Comparison of ENCODE assay signal across 23 mouse cellular contexts in the genomic region with DNA sequence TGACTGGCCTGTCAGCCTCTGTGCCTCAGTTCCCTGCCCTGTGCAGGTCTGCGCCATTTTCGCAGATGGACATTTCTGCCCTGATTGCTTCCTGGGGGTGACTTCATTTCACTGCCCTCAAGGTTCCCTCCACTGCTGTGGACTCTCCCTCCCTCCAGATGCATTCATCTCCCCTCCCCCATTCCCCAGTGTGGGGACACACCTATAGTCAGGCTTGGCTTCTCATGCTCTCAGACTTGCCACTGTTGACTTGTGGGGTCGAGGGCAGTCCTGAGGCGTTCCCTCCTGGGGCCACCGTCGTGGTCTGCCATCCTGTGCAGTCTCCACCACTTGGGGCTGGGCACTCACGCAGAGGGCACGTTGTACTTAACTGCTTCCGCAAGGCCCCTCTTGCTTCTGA. TPM values are rescaled to one million over a fixed set of nuclear protein-coding genes. Genes with fewer than 3 reads are reported as not detected.
DNase-seq lines count a peak whose midpoint lies in the region; ATAC-seq and TF ChIP-seq lines count a peak whose summit lies in the region.
"Had no signal": no experiment of that assay in that cellular context is flagged by ENCODE, and none has a peak within 500 bp of the region (broad histone marks: within the 10 kb centered on the region; RNA-seq: fewer than 3 reads in every experiment).

No protein-coding gene starts in this region.

- no peaks in the 10 kb centered on the region for H3K36me3 ChIP-seq in intestine, embryonic 15.5 days
- H3K36me3 ChIP-seq: embryonic facial prominence, embryonic 10.5 days; embryonic facial prominence, embryonic 12.5 days had no signal

- ATAC-seq in intestine, embryonic 15.5 days, result no peak
- ATAC-seq: activated CD4-positive, CD25-positive, alpha-beta regulatory T cell, adult 4 months had no signal

- 0 out of 2 replicates have a peak, but pooled peaks have one; percentile 18 for TF ChIP-seq POLR2A in cerebellum, adult 2 months (IDR thresholded peaks at IDR 0.05; ENCODE audit: borderline replicate concordance, insufficient read depth, low read length)

- H3K27ac ChIP-seq in cerebellum, adult 2 months (ENCODE audit: insufficient read depth, low read length), result peak overlapping the region; percentile 87
- H3K27ac ChIP-seq in layer of hippocampus, adult 2 months, result peak overlapping the region; percentile 21
- no peak overlapping the region for H3K27ac ChIP-seq in intestine, embryonic 15.5 days
- H3K27ac ChIP-seq: embryonic facial prominence, embryonic 10.5 days; embryonic facial prominence, embryonic 12.5 days had no signal

- peak overlapping the region; percentile 13 for H3K4me3 ChIP-seq in cerebellum, adult 2 months (replicated peaks; ENCODE audit: insufficient read depth, low read depth, low read length)
- H3K4me3 ChIP-seq in layer of hippocampus, adult 2 months, result no peak overlapping the region
- no peak overlapping the region for H3K4me3 ChIP-seq in intestine, embryonic 15.5 days (replicated peaks)
- H3K4me3 ChIP-seq: embryonic facial prominence, embryonic 10.5 days; embryonic facial prominence, embryonic 12.5 days had no signal

- no peaks in the 10 kb centered on the region for H3K9me3 ChIP-seq in intestine, embryonic 15.5 days
- H3K9me3 ChIP-seq: embryonic facial prominence, embryonic 10.5 days; embryonic facial prominence, embryonic 12.5 days had no signal

- DNase-seq in cerebellum, adult 2 months, result no peak
- DNase-seq in cerebellum, postnatal 4 days (ENCODE audit: low spot score in 2 of 2), result no peak
- peak; percentile 18 to 28 for DNase-seq in cerebellum, postnatal 10 days
- no peak for DNase-seq in cerebellum, adult 9-11 months
- DNase-seq in layer of hippocampus, adult 2 months (ENCODE audit: low spot score in 2 of 2), result no peak
- no peak for DNase-seq in layer of hippocampus, postnatal 10 days (ENCODE audit: low spot score in 2 of 2)
- DNase-seq in R1 (ENCODE audit: low read depth, low spot score), result peak; percentile 17
- DNase-seq: adrenal gland, adult 8-10 months; adrenal gland, postnatal 14 days; adrenal gland, postnatal 36 days; cerebellum, adult 11 months; cerebellum, postnatal 14 days had no signal

- no peak overlapping the region for H3K4me2 ChIP-seq in intestine, embryonic 15.5 days (replicated peaks)
- H3K4me2 ChIP-seq: embryonic facial prominence, embryonic 12.5 days had no signal

- TF ChIP-seq CTCF in cerebellum, adult 2 months (IDR thresholded peaks at IDR 0.05; ENCODE audit: borderline replicate concordance, insufficient read depth, low read depth, low read length), result no peak
- TF ChIP-seq CTCF in layer of hippocampus, adult 2 months (conservative IDR thresholded peaks at IDR 0.05), result no peak

- peaks cover 62% of the 10 kb centered on the region for H3K4me1 ChIP-seq in cerebellum, adult 2 months (ENCODE audit: control insufficient read depth, insufficient read depth, low read length)
- H3K4me1 ChIP-seq in intestine, embryonic 15.5 days (replicated peaks), result 0 out of 2 replicates have a peak, but pooled peaks cover 6% of the 10 kb centered on the region

- H3K27me3 ChIP-seq in cerebellum, adult 2 months (ENCODE audit: control insufficient read depth, insufficient read depth, low read length), result no peaks in the 10 kb centered on the region
- H3K27me3 ChIP-seq in intestine, embryonic 15.5 days (replicated peaks), result no peaks in the 10 kb centered on the region
- H3K27me3 ChIP-seq: embryonic facial prominence, embryonic 12.5 days had no signal

- H3K9ac ChIP-seq in intestine, embryonic 15.5 days, result no peak overlapping the region
- H3K9ac ChIP-seq: embryonic facial prominence, embryonic 12.5 days had no signal

- 55% methylated on average over 9 of the region's 9 CpGs for WGBS in cerebellum, adult 2 months
- WGBS in intestine, embryonic 15.5 days, result 86% methylated on average over 9 of the region's 9 CpGs

RNA-seq across cellular contexts. Expression of a gene that starts 38.3 kb away (rescaled TPM):
- 0.41 and 0.86 TPM in 2 replicates for polyA plus RNA-seq in cerebellum, adult 2 months (2012; rRNA removed)
- total RNA-seq in layer of hippocampus, adult 2 months (2021), result 1 to 10 TPM; 1.4 to 1.9 TPM
- 1 to 10 TPM; 1.4 to 2.1 TPM for total RNA-seq in layer of hippocampus, postnatal 10 days (2021)
- not detected in 2 replicates for polyA plus RNA-seq in intestine, embryonic 15.5 days (2015; fragmentation: Nextera tagmentation; extraction: Ambion mirVana)
- total RNA-seq: adrenal gland, postnatal 14 days; ES-E14; MEL had no signal
- polyA plus RNA-seq: activated CD4-positive, CD25-positive, alpha-beta regulatory T cell, adult 4 months; C2C12; embryonic facial prominence, embryonic 10.5 days; embryonic facial prominence, embryonic 12.5 days; embryonic facial prominence, embryonic 14.5 days; forebrain, embryonic 11.5 days; forebrain, embryonic 14.5 days; forebrain, embryonic 16.5 days had no signal

Comparison
In these comparisons a context has a peak if more than half of its experiments do, and no peak if none do; other contexts are left out.
1. DNase-seq: peak in cerebellum, postnatal 10 days (2 of 2) and R1 (single experiment); none in cerebellum, adult 2 months (0 of 2), cerebellum, postnatal 4 days (0 of 2), cerebellum, adult 9-11 months (single experiment), layer of hippocampus, adult 2 months (0 of 2) and layer of hippocampus, postnatal 10 days (0 of 2).